Mouse (Mus musculus) c-Kit-negative CD71-positive TER-119-positive erythroid progenitor cells, embryonic 14.5 days (primary cell): ENCODE measurements around the gene Arhgap10.
"Not testable (repeated sequence)": the region's sequence is repeated elsewhere in the genome, so short reads cannot be mapped to it uniquely, and the experiment has no call there.

Source experiments
- DNase-seq: peaks from one replicate; pipeline ENCODE4 v3.0.0-alpha.2; 2013; ENCODE audit warnings: low read depth, low spot score

Arhgap10 gene

GRCm38 (mm10) chr8:77350121-77350777 lies 167.5 kb downstream of the Arhgap10 start:
- no peak for DNase-seq

GRCm38 (mm10) chr8:77343916-77344315 lies 173.8 kb downstream of the Arhgap10 start:
- no peak for DNase-seq

- no peak for DNase-seq
Measured at GRCm38 (mm10) chr8:77343335-77343734, 174.4 kb downstream of the Arhgap10 start.

- DNase-seq: no peak
Measured at GRCm38 (mm10) chr8:77342144-77342543, 175.6 kb downstream of the Arhgap10 start.

GRCm38 (mm10) chr8:77341329-77341728 lies 176.4 kb downstream of the Arhgap10 start:
- DNase-seq: no peak

DNA sequence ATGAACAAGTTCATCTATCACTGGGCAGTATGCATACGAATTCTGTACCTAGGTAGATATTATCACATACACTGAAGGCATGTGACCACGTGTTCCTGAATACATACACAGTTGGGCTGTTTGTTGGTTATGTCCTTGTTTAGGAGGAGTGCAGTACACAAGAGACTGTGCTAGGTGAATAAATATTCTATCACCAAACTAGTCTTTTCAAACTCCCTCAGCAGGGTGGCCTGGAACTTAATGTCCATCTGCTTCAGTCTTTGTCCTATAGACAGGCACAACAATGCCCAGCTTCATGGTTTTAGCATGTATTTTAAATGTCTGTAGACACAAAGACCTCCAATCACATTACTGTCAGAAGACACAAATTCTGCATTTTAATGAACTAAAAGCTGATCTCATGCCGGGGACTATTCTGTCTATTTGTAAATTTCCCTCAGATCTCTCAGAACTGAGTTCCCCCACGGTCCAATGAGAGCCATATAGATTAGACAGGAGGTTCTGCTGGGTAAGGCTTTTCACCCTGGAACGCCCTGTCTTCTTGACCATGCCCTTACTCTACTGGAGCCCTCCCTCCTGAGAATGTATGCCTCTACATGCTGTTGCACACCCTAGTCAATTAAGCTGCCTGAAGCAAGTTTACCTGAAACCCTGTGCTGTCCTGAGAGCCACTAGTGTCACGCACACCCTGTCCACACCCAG lies 177.6 kb downstream of the Arhgap10 start:
- no peak for DNase-seq

DNA sequence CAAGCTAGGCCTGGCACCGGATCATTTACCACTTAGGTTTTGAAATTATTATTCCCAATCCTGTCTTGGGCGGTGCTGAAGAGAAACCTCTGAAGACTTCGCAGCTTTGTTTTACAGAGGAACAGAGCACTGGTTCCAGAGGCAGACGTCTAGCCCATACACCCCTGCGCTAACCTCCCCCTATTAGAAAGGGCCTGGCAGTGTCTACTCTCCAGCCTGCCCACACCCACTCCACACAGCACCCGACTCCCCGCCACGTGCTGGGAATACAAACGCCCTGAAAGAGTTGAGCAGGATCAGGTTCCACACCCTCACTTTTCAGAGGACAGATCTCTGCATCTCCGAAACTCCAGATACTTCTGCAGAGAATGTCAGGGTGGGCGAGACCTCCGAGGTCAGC lies 180.5 kb downstream of the Arhgap10 start:
- no peak for DNase-seq

DNA sequence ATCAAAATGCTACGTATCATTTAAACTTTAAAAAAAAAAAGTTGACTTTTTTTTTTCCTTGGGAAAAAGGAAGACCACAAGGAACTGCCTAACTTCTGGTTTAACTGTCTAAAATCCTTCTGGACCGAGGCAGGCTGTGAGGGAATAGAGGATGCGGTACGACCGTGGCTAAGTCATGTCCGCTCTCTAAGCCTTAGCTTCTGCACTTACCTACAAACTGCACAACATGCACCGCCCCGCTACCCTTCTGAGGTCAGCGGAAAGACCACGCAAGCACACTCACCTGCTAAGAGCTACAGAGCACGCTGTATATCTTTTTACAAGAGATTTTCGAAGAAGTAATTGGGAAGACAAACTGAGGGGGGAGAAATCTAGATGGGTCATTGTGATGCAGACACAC lies 186.6 kb downstream of the Arhgap10 start:
- DNase-seq: no peak

- no peak for DNase-seq
Measured at GRCm38 (mm10) chr8:77330304-77330703, 187.4 kb downstream of the Arhgap10 start.

- DNase-seq: no peak
Measured at GRCm38 (mm10) chr8:77329783-77330182, 188.0 kb downstream of the Arhgap10 start.

- DNase-seq: no peak
Measured at GRCm38 (mm10) chr8:77328473-77328872, 189.3 kb downstream of the Arhgap10 start.

GRCm38 (mm10) chr8:77327326-77327725 lies 190.4 kb downstream of the Arhgap10 start:
- DNase-seq: no peak

- not testable (repeated sequence) for DNase-seq
Measured at GRCm38 (mm10) chr8:77322727-77323126, 195.0 kb downstream of the Arhgap10 start.

DNA sequence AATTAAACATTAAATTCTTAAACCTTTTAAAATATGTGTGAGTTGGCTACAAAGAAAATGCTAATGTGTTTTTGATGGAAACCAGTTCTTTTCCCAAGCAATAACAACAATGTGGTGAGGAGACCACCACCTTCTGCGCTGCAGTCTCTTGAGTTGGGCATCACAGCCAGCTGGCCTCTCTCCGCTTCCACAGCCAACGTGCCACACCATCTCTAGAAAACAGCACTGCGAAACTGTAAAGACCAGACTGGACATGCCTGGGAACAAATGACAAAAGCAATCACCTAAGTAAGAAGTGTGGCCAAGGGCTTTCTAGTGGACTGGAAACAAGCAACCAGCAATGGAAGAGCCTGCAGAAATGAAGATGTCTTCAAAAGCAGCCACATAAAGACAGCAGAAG lies 195.9 kb downstream of the Arhgap10 start:
- DNase-seq: no peak

DNA sequence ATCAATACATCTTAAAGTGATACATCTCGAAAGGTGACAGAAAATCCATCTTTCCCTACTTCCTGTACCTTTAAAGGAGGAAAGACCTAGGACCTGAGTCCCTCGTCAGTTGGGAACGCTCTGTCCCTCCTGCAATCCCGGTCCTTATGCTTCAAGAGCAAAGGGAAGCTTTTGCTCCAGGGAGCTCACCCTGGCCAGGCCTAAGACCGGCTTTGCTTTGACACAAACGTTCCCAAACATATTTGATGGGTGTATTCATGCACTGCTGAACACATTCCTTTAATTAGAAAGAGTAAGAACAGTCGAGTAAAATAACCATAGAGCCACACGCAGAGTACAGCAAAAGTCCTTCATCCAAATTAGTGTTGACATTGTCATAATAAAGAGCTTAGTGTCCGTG lies 199.2 kb downstream of the Arhgap10 start:
- no peak for DNase-seq

- no peak for DNase-seq
Measured at GRCm38 (mm10) chr8:77317771-77318170, 200.0 kb downstream of the Arhgap10 start.

DNA sequence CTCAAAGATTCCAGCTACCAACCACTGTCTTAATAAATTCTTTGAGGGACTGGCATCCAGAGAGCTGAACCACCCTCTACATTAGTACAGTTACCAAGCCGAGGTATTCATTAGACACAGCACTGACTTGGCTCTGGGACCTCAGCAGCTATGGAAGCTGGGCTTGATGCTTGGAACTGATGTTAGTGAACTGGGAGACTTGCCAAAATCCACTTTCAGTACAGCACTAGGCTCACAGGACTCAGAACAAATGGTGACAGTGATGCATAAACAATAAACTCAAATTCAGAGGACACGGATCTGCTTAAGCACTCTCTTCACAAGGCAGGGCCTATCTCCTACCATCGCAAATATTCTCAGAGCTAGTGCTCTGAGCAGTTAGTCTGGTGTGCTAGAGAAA lies 204.8 kb downstream of the Arhgap10 start:
- no peak for DNase-seq

DNA sequence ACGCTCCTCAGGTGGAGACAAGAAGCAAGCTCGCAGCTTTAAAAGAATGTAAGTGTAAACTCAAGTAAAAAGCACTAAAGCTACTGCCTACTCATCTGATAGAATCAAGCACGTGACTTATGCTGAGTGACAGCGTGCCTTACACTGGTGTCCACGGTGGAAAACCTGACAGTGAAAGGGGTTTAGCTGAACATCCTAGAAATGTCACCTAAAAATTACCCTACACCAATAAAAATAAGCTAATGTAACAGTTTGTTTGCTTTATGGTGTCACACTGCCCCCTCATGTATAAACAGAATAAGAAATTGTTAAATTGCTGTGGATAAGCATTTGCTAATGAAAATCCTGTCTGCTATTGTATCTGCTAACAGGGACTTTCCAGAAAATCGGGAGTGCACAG lies 206.0 kb downstream of the Arhgap10 start:
- no peak for DNase-seq

DNA sequence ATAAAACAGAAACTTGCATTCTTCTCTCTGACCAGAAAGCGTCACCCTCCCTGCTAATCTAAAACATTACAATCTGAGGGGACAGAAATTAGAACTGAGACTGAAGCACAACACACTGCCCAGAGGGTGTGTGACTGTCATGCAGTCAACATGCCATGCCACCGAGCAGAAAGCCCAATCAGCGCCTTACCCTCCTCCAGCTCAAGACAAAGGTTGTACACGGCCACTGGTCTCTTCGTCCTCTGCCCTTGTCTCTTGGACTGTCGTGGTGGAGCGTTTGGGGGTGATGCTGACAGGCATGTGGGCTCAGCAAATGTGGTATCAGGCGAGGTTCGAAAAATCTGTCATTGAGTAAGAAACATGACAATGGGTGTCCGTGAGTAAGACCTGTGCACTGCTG lies 207.2 kb downstream of the Arhgap10 start:
- DNase-seq: no peak

GRCm38 (mm10) chr8:77310026-77310425 lies 207.7 kb downstream of the Arhgap10 start:
- no peak for DNase-seq

- DNase-seq: no peak
Measured at GRCm38 (mm10) chr8:77294599-77294998, 223.2 kb downstream of the Arhgap10 start.

- no peak for DNase-seq
Measured at GRCm38 (mm10) chr8:77292649-77293048, 225.1 kb downstream of the Arhgap10 start.

- DNase-seq: no peak
Measured at GRCm38 (mm10) chr8:77292120-77292519, 225.6 kb downstream of the Arhgap10 start.
